Mouse (Mus musculus): ENCODE data around the gene Cpne9. TPM values are rescaled to one million over a fixed set of nuclear protein-coding genes. Genes with fewer than 3 reads are reported as not detected.
A peak's percentile ranks its signal among the peaks of the same experiment; 100 is the strongest.

Cpne9 gene
- polyA plus RNA-seq, 1 experiment from 2014 or later, result not detected

GRCm38 (mm10) chr6:113283500-113283899 lies 1.4 kb downstream of the Cpne9 start:
- Histone ChIP-seq H3K36me3 (ENCODE audit: insufficient read depth, low read length) (no peaks in the 10 kb centered on the region), H3K4me3 (ENCODE audit: low read depth, low read length) (no peak overlapping the region), H3K27ac (ENCODE audit: low read length) (no peak overlapping the region), H3K27me3 (replicated peaks; ENCODE audit: insufficient read depth, low read length) (peaks cover 17% of the 10 kb centered on the region), H3K9ac (replicated peaks; ENCODE audit: low read depth) (no peak overlapping the region), H3K9me3 (ENCODE audit: low read length) (no peaks in the 10 kb centered on the region), H3K4me2 (replicated peaks; ENCODE audit: low read depth, low read length) (peak overlapping the region; percentile 23), H3K4me1 (ENCODE audit: insufficient read depth, low read depth, low read length) (no peaks in the 10 kb centered on the region)
- WGBS, result 7% methylated on average over 5 of the region's 6 CpGs
- DNase-seq (ENCODE audit: low spot score) (peak; percentile 45), ATAC-seq (peak; percentile 69)
- TF ChIP-seq CTCF (IDR thresholded peaks at IDR 0.05) (no peak), EP300 (IDR thresholded peaks at IDR 0.05) (no peak)

- WGBS, result 71% methylated on average over 3 of the region's 3 CpGs
- no peak overlapping the region for H3K4me2 ChIP-seq (replicated peaks; ENCODE audit: low read depth, low read length)
- ATAC-seq (no peak), DNase-seq (ENCODE audit: low spot score) (no peak)
- no peak overlapping the region for H3K9ac ChIP-seq (replicated peaks; ENCODE audit: low read depth)
- no peaks in the 10 kb centered on the region for H3K9me3 ChIP-seq (ENCODE audit: low read length)
- no peak overlapping the region for H3K27ac ChIP-seq (ENCODE audit: low read length)
- peaks cover 17% of the 10 kb centered on the region for H3K27me3 ChIP-seq (replicated peaks; ENCODE audit: insufficient read depth, low read length)
- TF ChIP-seq CTCF (IDR thresholded peaks at IDR 0.05), result no peak
- no peak for TF ChIP-seq EP300 (IDR thresholded peaks at IDR 0.05)
- H3K4me3 ChIP-seq (ENCODE audit: low read depth, low read length), result no peak overlapping the region
- H3K36me3 ChIP-seq (ENCODE audit: insufficient read depth, low read length), result no peaks in the 10 kb centered on the region
- no peaks in the 10 kb centered on the region for H3K4me1 ChIP-seq (ENCODE audit: insufficient read depth, low read depth, low read length)
Measured at GRCm38 (mm10) chr6:113284931-113285330, 2.8 kb downstream of the Cpne9 start.

GRCm38 (mm10) chr6:113286316-113286715 lies 4.2 kb downstream of the Cpne9 start:
- no peaks in the 10 kb centered on the region for H3K4me1 ChIP-seq (ENCODE audit: insufficient read depth, low read depth, low read length)
- 48% methylated on average over 1 of the region's 1 CpGs for WGBS
- DNase-seq (ENCODE audit: low spot score), result no peak
- peaks cover 17% of the 10 kb centered on the region for H3K27me3 ChIP-seq (replicated peaks; ENCODE audit: insufficient read depth, low read length)
- H3K4me3 ChIP-seq (ENCODE audit: low read depth, low read length), result no peak overlapping the region
- no peak for ATAC-seq
- H3K9ac ChIP-seq (replicated peaks; ENCODE audit: low read depth), result no peak overlapping the region
- no peaks in the 10 kb centered on the region for H3K36me3 ChIP-seq (ENCODE audit: insufficient read depth, low read length)
- no peak overlapping the region for H3K27ac ChIP-seq (ENCODE audit: low read length)
- H3K4me2 ChIP-seq (replicated peaks; ENCODE audit: low read depth, low read length), result no peak overlapping the region
- no peaks in the 10 kb centered on the region for H3K9me3 ChIP-seq (ENCODE audit: low read length)
- TF ChIP-seq CTCF (IDR thresholded peaks at IDR 0.05) (no peak), EP300 (IDR thresholded peaks at IDR 0.05) (no peak)

- H3K4me1 ChIP-seq (ENCODE audit: insufficient read depth, low read depth, low read length), result no peaks in the 10 kb centered on the region
- H3K4me3 ChIP-seq (ENCODE audit: low read depth, low read length), result no peak overlapping the region
- H3K9me3 ChIP-seq (ENCODE audit: low read length), result no peaks in the 10 kb centered on the region
- DNase-seq (ENCODE audit: low spot score), result no peak
- peaks cover 11% of the 10 kb centered on the region for H3K27me3 ChIP-seq (replicated peaks; ENCODE audit: insufficient read depth, low read length)
- no peak overlapping the region for H3K27ac ChIP-seq (ENCODE audit: low read length)
- H3K4me2 ChIP-seq (replicated peaks; ENCODE audit: low read depth, low read length), result no peak overlapping the region
- 60% methylated on average over 4 of the region's 4 CpGs for WGBS
- H3K9ac ChIP-seq (replicated peaks; ENCODE audit: low read depth), result no peak overlapping the region
- no peaks in the 10 kb centered on the region for H3K36me3 ChIP-seq (ENCODE audit: insufficient read depth, low read length)
- ATAC-seq, result no peak
- TF ChIP-seq CTCF (IDR thresholded peaks at IDR 0.05), result no peak
- no peak for TF ChIP-seq EP300 (IDR thresholded peaks at IDR 0.05)
Measured at GRCm38 (mm10) chr6:113287236-113287635, 5.1 kb downstream of the Cpne9 start.

- ATAC-seq, result no peak
Measured at GRCm38 (mm10) chr6:113289346-113289745, 7.2 kb downstream of the Cpne9 start.

GRCm38 (mm10) chr6:113290346-113290745 lies 8.2 kb downstream of the Cpne9 start:
- 67% methylated on average over 6 of the region's 6 CpGs for WGBS
- no peak for TF ChIP-seq CTCF (IDR thresholded peaks at IDR 0.05)
- no peak for TF ChIP-seq EP300 (IDR thresholded peaks at IDR 0.05)
- H3K27ac ChIP-seq (ENCODE audit: low read length), result no peak overlapping the region
- no peak overlapping the region for H3K9ac ChIP-seq (replicated peaks; ENCODE audit: low read depth)
- no peaks in the 10 kb centered on the region for H3K4me1 ChIP-seq (ENCODE audit: insufficient read depth, low read depth, low read length)
- H3K27me3 ChIP-seq (replicated peaks; ENCODE audit: insufficient read depth, low read length), result no peaks in the 10 kb centered on the region
- DNase-seq (ENCODE audit: low spot score) (no peak), ATAC-seq (no peak)
- H3K9me3 ChIP-seq (ENCODE audit: low read length), result no peaks in the 10 kb centered on the region
- no peak overlapping the region for H3K4me2 ChIP-seq (replicated peaks; ENCODE audit: low read depth, low read length)
- H3K4me3 ChIP-seq (ENCODE audit: low read depth, low read length), result no peak overlapping the region
- no peaks in the 10 kb centered on the region for H3K36me3 ChIP-seq (ENCODE audit: insufficient read depth, low read length)

More at GRCm38 (mm10) chr6:113289346-113289745, 7.2 kb downstream of the Cpne9 start:
- no peaks in the 10 kb centered on the region for H3K36me3 ChIP-seq (ENCODE audit: insufficient read depth, low read length)
- H3K9ac ChIP-seq (replicated peaks; ENCODE audit: low read depth), result no peak overlapping the region
- DNase-seq (ENCODE audit: low spot score), result no peak
- H3K27ac ChIP-seq (ENCODE audit: low read length), result no peak overlapping the region
- H3K4me1 ChIP-seq (ENCODE audit: insufficient read depth, low read depth, low read length), result no peaks in the 10 kb centered on the region
- H3K4me2 ChIP-seq (replicated peaks; ENCODE audit: low read depth, low read length), result no peak overlapping the region
- no peak for TF ChIP-seq CTCF (IDR thresholded peaks at IDR 0.05)
- TF ChIP-seq EP300 (IDR thresholded peaks at IDR 0.05), result no peak
- 91% methylated on average over 15 of the region's 15 CpGs for WGBS
- no peak overlapping the region for H3K4me3 ChIP-seq (ENCODE audit: low read depth, low read length)
- H3K27me3 ChIP-seq (replicated peaks; ENCODE audit: insufficient read depth, low read length), result no peaks in the 10 kb centered on the region
- H3K9me3 ChIP-seq (ENCODE audit: low read length), result no peaks in the 10 kb centered on the region

- no peak overlapping the region for H3K4me2 ChIP-seq (replicated peaks; ENCODE audit: low read depth, low read length)
- no peak for DNase-seq (ENCODE audit: low spot score)
- no peak overlapping the region for H3K27ac ChIP-seq (ENCODE audit: low read length)
- H3K9ac ChIP-seq (replicated peaks; ENCODE audit: low read depth), result no peak overlapping the region
- WGBS, result 59% methylated on average over 5 of the region's 5 CpGs
- H3K4me3 ChIP-seq (ENCODE audit: low read depth, low read length), result no peak overlapping the region
- ATAC-seq, result no peak
- H3K27me3 ChIP-seq (replicated peaks; ENCODE audit: insufficient read depth, low read length), result no peaks in the 10 kb centered on the region
- TF ChIP-seq CTCF (IDR thresholded peaks at IDR 0.05) (no peak), EP300 (IDR thresholded peaks at IDR 0.05) (no peak)
- no peaks in the 10 kb centered on the region for H3K9me3 ChIP-seq (ENCODE audit: low read length)
- no peaks in the 10 kb centered on the region for H3K36me3 ChIP-seq (ENCODE audit: insufficient read depth, low read length)
- no peaks in the 10 kb centered on the region for H3K4me1 ChIP-seq (ENCODE audit: insufficient read depth, low read depth, low read length)
Measured at GRCm38 (mm10) chr6:113292938-113293337, 10.8 kb downstream of the Cpne9 start.

All from lung, postnatal 0 days (tissue).